Mouse (Mus musculus): Measurements from ENCODE around the gene Trip10.

DNA sequence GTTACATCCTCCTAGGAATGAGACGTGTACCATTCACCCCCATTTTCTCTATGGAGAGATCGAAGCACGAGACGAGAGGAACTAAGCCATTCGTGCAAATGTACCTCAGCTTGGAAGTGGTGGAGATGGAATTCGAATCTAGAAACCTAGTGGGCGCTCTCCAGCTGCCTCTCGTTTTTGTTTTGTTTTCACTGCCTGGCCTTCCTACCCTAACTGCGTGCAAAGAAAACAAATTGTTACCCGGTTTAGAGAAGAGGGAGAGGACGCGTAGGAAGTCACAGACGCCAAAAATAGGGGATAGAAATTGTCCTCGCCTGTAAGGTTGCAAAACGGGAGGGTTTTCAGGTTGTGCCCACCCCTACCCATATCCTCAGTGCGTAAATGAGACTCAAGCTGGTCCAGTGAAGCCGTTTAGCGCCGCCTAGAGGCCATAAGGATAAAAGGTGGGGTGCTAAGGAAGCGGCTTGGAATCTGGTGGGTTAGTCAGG, 27.4 kb downstream of the Trip10 start:
- no peak for TF ChIP-seq POLR2A (IDR thresholded peaks at IDR 0.05; ENCODE audit: low read depth, low read length)
- peak; percentile 89 for TF ChIP-seq CTCF (conservative IDR thresholded peaks at IDR 0.05; ENCODE audit: insufficient read depth, insufficient read length, low read depth, low read length)

Measured in kidney, adult 2 months (tissue).